Mouse (Mus musculus) left cerebral cortex, postnatal 10 days (tissue): ENCODE results near the gene Naa10. TPM values are rescaled to one million over a fixed set of nuclear protein-coding genes. Genes with fewer than 3 reads are reported as not detected.

ENCODE experiments used
- DNase-seq, 2 experiments: peaks; one replicate each; pipeline ENCODE4 v3.0.0; 2021 to 2022; ENCODE audit warnings: low spot score in 2 of 2, mixed read lengths in 1 of 2; ENCODE audit errors: extremely low spot score in 1 of 2
- intact Hi-C: fragments of 180-260 bp; cut with DNase I; formaldehyde crosslinking; loops from one replicate; pipeline ENCODE4 v1.15.1; 2025
- total RNA-seq, 2 experiments: library from RNA; stranded (reverse); gene quantifications; 2 replicates each; pipeline ENCODE4 v1.2.3; 2021

Naa10 gene
- 10 to 100 TPM; 56.9 to 60.6 TPM for total RNA-seq

DNA sequence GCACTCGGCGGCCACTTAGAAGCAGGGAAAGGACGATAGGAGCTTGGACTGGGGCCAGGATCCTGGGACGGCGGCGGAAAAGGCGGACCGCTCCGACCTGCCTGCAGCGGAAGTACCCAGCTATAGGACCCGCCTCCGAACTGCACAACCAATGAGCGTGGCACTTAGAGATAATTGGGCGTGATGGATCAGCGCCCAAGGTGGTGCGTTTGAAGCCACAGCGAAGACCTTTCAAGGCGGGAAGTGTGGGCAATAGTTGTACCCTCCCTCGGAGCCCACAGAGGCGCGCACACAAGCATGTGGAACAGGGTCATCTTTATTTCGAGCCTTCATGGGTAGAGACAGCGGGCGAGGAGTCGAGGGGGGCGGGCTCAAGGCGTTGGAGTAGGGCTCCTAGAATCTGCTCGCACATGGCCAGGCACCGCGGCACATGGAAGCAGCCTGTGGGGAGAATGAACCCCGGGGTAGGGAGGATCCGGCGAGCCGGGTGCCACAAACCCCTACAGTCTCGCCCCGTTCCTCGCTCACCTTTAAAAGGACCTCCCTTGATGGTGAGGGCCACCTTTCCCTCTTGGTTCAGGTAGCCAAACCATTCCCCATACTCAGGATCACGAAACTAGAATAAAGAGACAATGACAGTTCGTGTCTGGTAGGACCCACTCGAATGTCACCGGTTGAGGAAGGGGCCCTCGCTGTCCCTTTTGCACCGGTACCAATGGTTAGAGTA lies at the start of gene Naa10, which contains the start of gene Arhgap4:
Naa10 (minus strand) TSS at position 122 of the 727 bp plus-strand sequence.
Arhgap4 (minus strand) TSS at position 48 of the 727 bp plus-strand sequence.
- peak; percentile 84 to 94 for DNase-seq
- intact Hi-C loops, result no loop called here

DNA sequence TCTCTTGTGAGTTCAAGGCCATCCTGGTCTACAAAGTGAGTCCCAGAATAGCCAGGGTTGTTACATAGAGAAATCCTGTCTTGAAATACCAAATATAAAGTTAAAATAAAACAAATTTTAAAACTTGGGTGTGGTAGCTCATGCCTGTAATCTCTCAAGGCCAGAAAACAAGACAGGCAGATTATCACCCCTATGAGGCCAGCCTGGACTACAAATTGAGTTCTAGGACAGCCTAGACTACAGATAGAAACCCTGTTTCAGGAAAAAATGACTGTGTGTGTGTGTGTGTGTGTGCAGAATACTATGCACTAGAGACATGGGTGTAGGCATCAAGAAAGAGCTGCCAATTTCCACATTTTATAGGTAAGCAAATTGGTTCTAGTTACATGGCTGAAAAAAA lies 49.0 kb upstream of the Naa10 start:
- intact Hi-C loops, result no loop called here
- DNase-seq, result no peak

DNA sequence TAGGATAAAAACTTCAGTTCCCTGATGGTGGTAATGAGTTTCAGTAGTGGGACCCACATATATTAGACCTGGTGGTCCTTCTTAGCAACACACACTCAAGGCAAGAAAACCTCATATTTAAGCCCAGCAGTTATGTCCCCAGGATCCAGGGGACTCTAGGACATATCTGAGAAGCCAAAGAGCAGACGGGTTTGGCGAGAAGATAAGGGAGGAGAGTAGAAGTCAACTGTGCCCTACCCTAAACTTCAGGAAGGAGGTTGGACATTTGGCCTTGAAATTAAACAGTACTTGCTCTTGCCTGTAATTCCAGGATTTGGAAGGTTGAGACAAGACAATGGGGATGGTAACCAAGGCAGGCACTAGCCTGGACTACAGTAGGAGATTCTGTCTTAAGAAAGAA lies 48.0 kb upstream of the Naa10 start:
- intact Hi-C loops, result loop anchor here (5.0 to 10.0 kb wide), 3 partner anchors 53 to 275 kb away; partner anchors contain the start of genes Flna and Irak1
- no peak for DNase-seq

GRCm38 (mm10) chrX:73969167-73969566 lies 47.4 kb upstream of the Naa10 start:
- no peak for DNase-seq
- intact Hi-C loops, result loop anchor here (5.0 to 10.0 kb wide), 3 partner anchors 53 to 276 kb away; partner anchors contain the start of genes Flna and Irak1

DNA sequence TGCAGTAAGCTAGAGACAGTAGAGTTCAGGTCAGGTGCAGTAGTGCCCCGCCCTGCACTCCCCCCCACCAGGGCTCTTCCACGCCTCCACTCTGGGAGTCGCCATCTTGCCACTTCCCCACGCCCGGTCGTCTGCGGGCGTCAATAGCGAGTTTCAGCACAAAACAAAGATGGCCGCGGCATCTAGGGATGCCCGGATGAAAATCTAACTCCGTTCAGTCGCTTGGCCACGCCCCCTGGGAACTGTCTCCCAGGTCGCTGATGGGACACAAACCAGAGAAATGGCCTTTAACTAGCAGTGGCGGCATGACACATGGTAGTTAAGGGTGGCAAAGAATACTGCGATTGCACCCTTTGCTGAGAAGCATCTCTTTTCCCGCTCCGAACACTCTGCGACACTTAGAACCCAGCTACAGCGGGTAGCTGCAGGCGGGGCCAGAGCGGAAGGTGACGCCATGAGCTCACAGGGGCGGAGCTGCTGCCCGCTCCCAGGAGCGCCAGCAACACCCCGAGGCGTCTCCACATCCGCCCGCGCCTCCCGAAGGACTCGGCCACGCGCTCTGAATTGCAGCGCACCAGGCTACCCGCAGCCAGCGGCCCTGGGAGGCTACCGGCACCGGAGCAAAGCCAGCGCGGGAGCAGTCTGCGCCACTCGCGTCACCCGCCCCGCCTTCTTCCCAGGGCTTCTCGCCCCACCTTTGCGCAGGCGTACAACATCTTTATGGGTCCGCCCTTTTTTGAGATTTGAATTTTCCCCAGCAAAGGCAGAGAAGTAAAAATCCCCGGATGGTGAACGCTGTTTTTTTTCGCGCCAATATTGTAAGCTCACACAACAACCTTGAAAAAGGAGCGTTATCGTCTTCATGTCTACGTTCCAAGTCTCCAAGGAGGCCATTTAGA lies 45.7 kb upstream of the Naa10 start:
- peak; percentile 87 to 93 for DNase-seq
- intact Hi-C loops, result loop anchor here (5.0 to 10.0 kb wide), 3 partner anchors 55 to 277 kb away; partner anchors contain the start of genes Flna and Irak1

DNA sequence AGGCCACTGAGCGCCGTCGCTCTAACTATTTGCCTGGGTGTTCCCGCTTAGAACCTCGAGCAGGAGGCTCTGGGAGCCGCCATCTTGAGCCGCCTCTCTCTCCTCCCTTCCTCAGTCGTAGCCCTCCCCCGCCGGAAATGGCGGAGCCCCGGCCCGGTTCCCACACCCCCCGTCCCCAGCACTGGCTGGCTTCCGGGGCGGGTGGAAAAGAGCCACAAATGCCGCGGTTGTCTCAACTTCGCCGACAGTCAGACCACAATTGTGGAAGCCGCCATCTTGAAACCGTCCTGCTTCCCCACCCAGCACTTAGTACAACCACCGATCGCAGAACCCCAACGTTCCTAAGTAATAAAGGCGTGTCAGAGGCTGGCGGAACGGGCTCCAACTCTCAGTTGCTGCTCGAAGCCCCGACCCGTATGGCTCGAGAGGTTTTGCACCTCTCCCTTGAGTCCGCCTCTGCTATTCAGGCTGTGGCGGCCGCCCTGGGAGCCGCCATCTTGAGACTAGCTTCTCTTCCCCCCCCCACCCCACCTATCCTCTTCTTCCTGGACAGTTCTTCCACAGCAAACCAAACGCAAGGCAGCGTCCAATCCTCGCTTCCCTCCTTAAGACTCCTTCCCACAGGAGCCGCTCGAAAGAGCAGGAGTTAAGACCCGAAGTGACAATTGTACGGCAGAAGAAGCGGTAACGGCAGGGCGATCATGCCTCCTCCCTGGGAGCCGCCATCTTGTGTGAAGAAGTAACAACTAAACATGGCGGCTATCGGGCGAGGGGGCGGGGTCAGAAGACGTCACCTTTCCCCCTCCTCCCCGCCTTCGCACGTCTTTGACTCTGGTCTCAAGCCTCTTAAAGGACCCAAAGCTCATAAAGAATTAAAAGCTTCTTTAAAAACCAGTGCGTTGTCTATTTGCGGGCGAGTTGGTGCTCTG lies 44.8 kb upstream of the Naa10 start, which contains the start of gene Hcfc1:
Hcfc1 (minus strand) TSS at position 110 of the 929 bp plus-strand sequence.
- peak; percentile 82 to 93 for DNase-seq
- intact Hi-C loops, result loop anchor here (5.0 to 10.0 kb wide), 3 partner anchors 56 to 278 kb away; partner anchors contain the start of genes Flna and Irak1

DNA sequence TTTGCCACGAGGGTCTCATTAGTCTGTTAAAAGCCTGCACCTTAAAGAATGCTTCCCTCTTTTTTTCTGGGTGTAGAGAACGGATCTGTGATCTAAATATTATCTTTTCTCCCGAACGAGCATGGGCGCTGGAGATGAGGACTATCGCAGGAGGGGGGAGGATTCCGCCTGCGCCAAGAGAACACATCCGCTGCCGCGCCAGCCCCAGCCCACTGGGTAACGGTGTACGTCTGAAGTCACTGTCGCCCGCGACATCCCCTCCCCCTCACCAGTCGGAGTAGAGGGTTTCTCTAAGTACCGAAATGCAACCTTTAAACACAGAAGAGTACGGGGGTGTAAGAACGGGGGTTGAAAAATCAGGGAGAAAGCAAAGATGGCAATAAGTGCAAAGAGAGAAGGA lies 43.6 kb upstream of the Naa10 start:
- DNase-seq, result peak; percentile 63 to 76
- intact Hi-C loops, result loop anchor here (5.0 to 10.0 kb wide), 3 partner anchors 57 to 279 kb away; partner anchors contain the start of genes Flna and Irak1

DNA sequence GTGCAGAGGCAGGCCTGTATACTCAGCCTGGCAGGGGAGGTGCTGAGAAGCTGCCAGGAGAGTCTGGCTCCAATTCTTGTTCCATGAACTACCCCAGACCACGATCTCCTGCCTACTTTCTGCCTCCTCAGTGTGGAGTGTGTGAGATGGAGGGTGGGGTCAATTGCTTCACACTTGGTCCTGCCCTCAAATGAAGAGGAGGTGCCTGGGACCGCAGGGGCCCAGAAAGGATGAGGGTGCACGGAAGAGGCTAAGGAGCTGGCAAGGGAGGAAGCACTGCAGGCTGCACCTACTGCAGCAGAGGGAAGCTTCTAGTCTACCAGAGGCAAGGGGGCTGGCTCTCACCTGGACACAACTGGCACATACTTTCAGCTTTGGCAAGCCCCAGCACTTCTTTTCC lies 42.6 kb upstream of the Naa10 start:
- no peak for DNase-seq
- intact Hi-C loops, result loop anchor here (10.0 kb wide), 2 partner anchors 120 to 280 kb away; partner anchors contain the start of gene Flna

GRCm38 (mm10) chrX:73954988-73955387 lies 33.2 kb upstream of the Naa10 start:
- intact Hi-C loops, result no loop called here
- no peak for DNase-seq

- intact Hi-C loops, result no loop called here
- no peak for DNase-seq
Observed at GRCm38 (mm10) chrX:73952603-73953002, 30.9 kb upstream of the Naa10 start.

- DNase-seq, result no peak
- intact Hi-C loops, result loop anchor here (10.0 kb wide), 1 partner anchor 155 kb away; no protein-coding TSS in a partner anchor
Observed at GRCm38 (mm10) chrX:73949341-73949740, 27.6 kb upstream of the Naa10 start.

- intact Hi-C loops, result loop anchor here (10.0 kb wide), 1 partner anchor 154 kb away; no protein-coding TSS in a partner anchor
- DNase-seq, result peak; percentile 39
Observed at GRCm38 (mm10) chrX:73948647-73949046, 26.9 kb upstream of the Naa10 start.

DNA sequence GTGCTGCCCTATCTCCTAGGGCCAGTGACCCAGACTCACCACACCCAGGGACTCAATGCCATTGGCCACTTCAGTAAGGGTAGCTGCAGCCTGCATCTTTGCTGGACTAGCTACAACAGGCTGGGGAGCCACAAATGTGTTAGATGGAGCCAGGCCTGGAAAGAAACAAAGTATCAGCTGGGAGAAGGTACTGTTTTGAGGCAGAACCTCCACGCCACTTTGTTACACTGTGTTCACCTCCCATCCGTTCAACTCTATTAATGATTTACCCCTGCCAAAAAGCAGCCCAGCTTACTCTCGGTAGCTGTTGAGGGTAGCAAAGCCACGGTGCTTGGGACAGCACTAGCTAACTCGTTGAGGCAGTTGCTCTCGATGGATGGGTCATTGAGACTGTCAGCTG lies 25.2 kb upstream of the Naa10 start:
- no peak for DNase-seq
- intact Hi-C loops, result loop anchor here (10.0 kb wide), 1 partner anchor 152 kb away; no protein-coding TSS in a partner anchor

DNA sequence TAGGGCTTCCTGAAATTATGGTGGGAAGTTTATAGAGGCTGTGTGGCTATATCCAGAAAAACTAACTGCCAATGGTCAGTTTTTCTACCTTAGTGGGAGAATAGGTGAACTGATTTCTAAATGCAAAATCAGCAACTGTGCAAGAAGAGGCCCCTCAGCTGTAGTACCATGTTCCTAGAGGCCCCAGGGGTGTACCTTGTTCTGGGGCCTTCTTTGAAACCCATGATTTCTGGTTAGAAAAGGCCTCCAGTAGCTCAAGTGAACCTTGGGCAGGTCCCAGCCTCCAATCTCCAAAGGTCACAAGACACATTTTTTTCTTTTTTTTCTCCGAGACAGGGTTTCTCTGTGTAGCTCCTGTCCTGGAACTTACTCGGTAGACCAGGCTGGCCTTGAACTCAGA lies 20.6 kb upstream of the Naa10 start:
- no peak for DNase-seq
- intact Hi-C loops, result loop anchor here (10.0 kb wide), 1 partner anchor 147 kb away; no protein-coding TSS in a partner anchor

GRCm38 (mm10) chrX:73941860-73942259 lies 20.1 kb upstream of the Naa10 start:
- intact Hi-C loops, result loop anchor here (10.0 kb wide), 1 partner anchor 147 kb away; no protein-coding TSS in a partner anchor
- DNase-seq, result no peak

GRCm38 (mm10) chrX:73931871-73932270 lies 10.1 kb upstream of the Naa10 start:
- intact Hi-C loops, result no loop called here
- no peak for DNase-seq

- DNase-seq, result peak in 1 of 2 experiments; percentile 81
- intact Hi-C loops, result no loop called here
Observed at GRCm38 (mm10) chrX:73930402-73931062, 8.8 kb upstream of the Naa10 start, which contains the start of gene Renbp. Gene Renbp, minus strand, starts transcription at chrX:73930850.
